Comparison of ENCODE assay signal across 19 mouse cellular contexts in genomic region chr2:114540416-114540815, GRCm38 (mm10).
DNase-seq lines count a peak whose midpoint lies in the region; ATAC-seq lines count a peak whose summit lies in the region.
"Had no signal": no experiment of that assay in that cellular context is flagged by ENCODE, and none has a peak within 500 bp of the region (broad histone marks: within the 10 kb centered on the region; RNA-seq: fewer than 3 reads in every experiment).

No protein-coding gene starts in this region.

- ATAC-seq in cerebellum, adult (ENCODE audit: insufficient number of reproducible peaks, low FRiP score, low TSS enrichment), result peak; percentile 81
- ATAC-seq: forebrain, embryonic 13.5 days; forebrain, postnatal 0 days; hindbrain, embryonic 16.5 days; intestine, embryonic 15.5 days; Patski had no signal

- DNase-seq in cerebellum, postnatal 4 days (ENCODE audit: low spot score in 2 of 2), result no peak
- DNase-seq in cerebellum, adult 8-10 months, result peak; percentile 6
- DNase-seq in cerebellum, postnatal 10 days, result peak; percentile 15 to 26
- no peak for DNase-seq in heart, postnatal 4 days
- DNase-seq in left cerebral cortex, adult 18-20 months (ENCODE audit: low spot score in 2 of 2), result no peak
- DNase-seq: adrenal gland, postnatal 10 days; adrenal gland, postnatal 36 days; embryo, embryonic 11 days; forebrain, postnatal 0 days; gastrocnemius, adult 2 months; gastrocnemius, postnatal 14 days; heart, adult 11 months; kidney, adult 11 months; kidney, adult 8-10 months had no signal

Comparison
In these comparisons a context has a peak if more than half of its experiments do, and no peak if none do; other contexts are left out.
1. DNase-seq: peak in cerebellum, adult 8-10 months (single experiment) and cerebellum, postnatal 10 days (2 of 2); none in cerebellum, postnatal 4 days (0 of 2), heart, postnatal 4 days (single experiment) and left cerebral cortex, adult 18-20 months (0 of 2).